Mouse (Mus musculus) midbrain, embryonic 15.5 days (tissue): ENCODE results near the gene Dspp. TPM values are rescaled to one million over a fixed set of nuclear protein-coding genes. Genes with fewer than 3 reads are reported as not detected.

Experiments used
- ATAC-seq: fragments of 200-750 bp; cut with Nextera tagmentation; replicated peaks from 2 replicates; pipeline ENCODE4 v1.8.0; 2017; ENCODE audit warnings: moderate TSS enrichment
- H3K27ac ChIP-seq: fragments of 300-500 bp; sonication (generic); 2 replicates; pipeline ENCODE4 v1.5.1; 2015; ENCODE audit warnings: mild to moderate bottlenecking, inconsistent platforms
- H3K27me3 ChIP-seq: fragments of 300-500 bp; sonication (generic); replicated peaks from 2 replicates; pipeline ENCODE4 v1.6.1; 2015; ENCODE audit warnings: inconsistent platforms
- H3K36me3 ChIP-seq: fragments of 300-500 bp; sonication (generic); replicated peaks from 2 replicates; pipeline ENCODE4 v1.6.1; 2015; ENCODE audit warnings: inconsistent platforms
- H3K4me1 ChIP-seq: fragments of 300-500 bp; sonication (generic); 2 replicates; pipeline ENCODE4 v1.6.1; 2015; ENCODE audit warnings: inconsistent platforms
- H3K4me2 ChIP-seq: fragments of 300-500 bp; sonication (generic); 2 replicates; pipeline ENCODE4 v1.6.1; 2015; ENCODE audit warnings: inconsistent platforms, mild to moderate bottlenecking, moderate library complexity
- H3K4me3 ChIP-seq: fragments of 300-500 bp; sonication (generic); 2 replicates; pipeline ENCODE4 v1.5.1; 2015; ENCODE audit warnings: mild to moderate bottlenecking, inconsistent platforms
- H3K9ac ChIP-seq: fragments of 300-500 bp; sonication (generic); 2 replicates; pipeline ENCODE4 v1.6.1; 2015; ENCODE audit warnings: mild to moderate bottlenecking, inconsistent platforms
- H3K9me3 ChIP-seq: fragments of 300-500 bp; sonication (generic); 2 replicates; pipeline ENCODE4 v1.6.1; 2016; ENCODE audit warnings: inconsistent platforms
- WGBS: fragments of 180-500 bp; shearing (Covaris S2); methylation state at CpG from one replicate; pipeline ENCODE4 v1.1.7; 2015; ENCODE audit warnings: mixed read lengths; 5-methylcytosine and 5-hydroxymethylcytosine counted together
- polyA plus RNA-seq: library from polyadenylated mRNA; unstranded; fragments of >200 nt; fragmentation: Nextera tagmentation; extraction: Ambion mirVana; gene quantifications from 2 replicates; pipeline ENCODE4 v1.2.1, GENCODE M21; 2015

Dspp gene
- polyA plus RNA-seq, 1 experiment from 2014 or later = not detected

- Histone ChIP-seq H3K9ac (no peak overlapping the region), H3K4me3 (no peak overlapping the region), H3K4me2 (no peak overlapping the region), H3K27me3 (no peaks in the 10 kb centered on the region), H3K36me3 (no peaks in the 10 kb centered on the region), H3K4me1 (no peaks in the 10 kb centered on the region), H3K9me3 (no peaks in the 10 kb centered on the region), H3K27ac (no peak overlapping the region)
- no peak for ATAC-seq
- WGBS = 94% methylated on average over 6 of the region's 6 CpGs
Measured at GRCm38 (mm10) chr5:104150196-104150595, 20.3 kb upstream of the Dspp start.

DNA sequence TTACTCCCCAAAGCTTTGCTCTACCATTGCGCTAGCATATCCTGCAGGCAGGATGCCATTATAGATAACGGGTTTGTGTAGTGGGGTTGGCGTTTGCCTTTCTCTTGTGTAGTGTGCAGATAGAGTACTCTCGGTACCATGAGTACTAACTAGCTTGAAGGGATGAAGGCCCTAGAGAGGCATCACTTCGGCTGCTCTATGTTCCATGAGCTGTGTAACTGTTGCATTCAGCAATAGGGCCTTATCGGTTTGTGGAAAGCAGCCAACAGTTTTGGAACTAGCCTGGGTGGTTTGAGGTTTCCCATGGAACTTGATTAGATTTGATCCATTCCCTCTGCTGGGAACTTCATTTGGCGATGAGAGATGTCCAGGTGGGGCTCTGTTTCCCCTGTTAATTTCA is 12.8 kb upstream of the Dspp start:
- H3K4me1 ChIP-seq = no peaks in the 10 kb centered on the region
- no peak overlapping the region for H3K27ac ChIP-seq
- no peak overlapping the region for H3K4me3 ChIP-seq
- WGBS = 92% methylated on average over 7 of the region's 7 CpGs
- ATAC-seq = no peak
- H3K9me3 ChIP-seq = no peaks in the 10 kb centered on the region
- H3K9ac ChIP-seq = no peak overlapping the region
- H3K36me3 ChIP-seq = no peaks in the 10 kb centered on the region
- no peak overlapping the region for H3K4me2 ChIP-seq
- no peaks in the 10 kb centered on the region for H3K27me3 ChIP-seq

DNA sequence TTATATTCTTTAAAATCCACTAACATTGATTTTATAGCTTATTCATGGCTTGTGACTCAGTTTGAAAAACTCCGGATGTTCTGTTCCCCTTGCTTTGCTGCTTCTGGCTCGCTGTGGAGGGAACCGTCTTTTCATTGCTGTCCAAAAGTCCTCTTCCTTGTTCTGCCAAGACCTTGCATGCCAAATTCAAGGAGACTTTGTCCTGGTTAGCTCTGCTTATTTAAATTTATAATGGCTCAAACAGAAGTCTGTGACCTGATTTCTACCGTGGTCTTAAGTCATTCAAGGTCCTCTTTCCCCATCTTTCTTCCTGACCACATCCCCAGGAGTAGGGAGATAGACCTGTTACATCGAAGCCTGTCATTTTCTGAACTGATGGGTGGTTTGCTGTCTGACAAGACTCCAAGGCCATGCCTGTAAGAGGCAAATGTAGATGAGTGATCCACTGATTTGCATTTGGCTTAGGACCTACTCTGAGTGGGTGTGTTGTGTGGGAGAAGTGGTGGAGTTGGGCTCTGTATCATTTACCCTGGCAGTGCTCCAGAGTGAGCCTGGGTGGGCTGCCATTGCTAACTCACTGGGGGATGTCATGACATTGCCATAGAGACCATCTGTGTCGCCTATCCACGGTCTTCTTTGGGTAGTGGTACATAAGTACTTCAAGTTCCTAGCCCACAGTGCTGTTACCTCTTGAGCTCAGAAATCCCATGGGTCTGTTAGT is 12.0 kb upstream of the Dspp start:
- no peaks in the 10 kb centered on the region for H3K27me3 ChIP-seq
- H3K36me3 ChIP-seq = no peaks in the 10 kb centered on the region
- no peaks in the 10 kb centered on the region for H3K9me3 ChIP-seq
- H3K4me1 ChIP-seq = no peaks in the 10 kb centered on the region
- H3K4me3 ChIP-seq = no peak overlapping the region
- H3K27ac ChIP-seq = no peak overlapping the region
- 82% methylated on average over 7 of the region's 7 CpGs for WGBS
- H3K9ac ChIP-seq = no peak overlapping the region
- H3K4me2 ChIP-seq = no peak overlapping the region
- no peak; the same call in 1 of the 2 replicates for ATAC-seq

- Histone ChIP-seq H3K27me3 (no peaks in the 10 kb centered on the region), H3K4me3 (no peak overlapping the region), H3K4me1 (no peaks in the 10 kb centered on the region), H3K9me3 (no peaks in the 10 kb centered on the region), H3K4me2 (no peak overlapping the region), H3K27ac (no peak overlapping the region), H3K9ac (no peak overlapping the region), H3K36me3 (no peaks in the 10 kb centered on the region)
- 85% methylated on average over 3 of the region's 3 CpGs for WGBS
- no peak for ATAC-seq
Measured at GRCm38 (mm10) chr5:104160581-104160980, 9.9 kb upstream of the Dspp start.

DNA sequence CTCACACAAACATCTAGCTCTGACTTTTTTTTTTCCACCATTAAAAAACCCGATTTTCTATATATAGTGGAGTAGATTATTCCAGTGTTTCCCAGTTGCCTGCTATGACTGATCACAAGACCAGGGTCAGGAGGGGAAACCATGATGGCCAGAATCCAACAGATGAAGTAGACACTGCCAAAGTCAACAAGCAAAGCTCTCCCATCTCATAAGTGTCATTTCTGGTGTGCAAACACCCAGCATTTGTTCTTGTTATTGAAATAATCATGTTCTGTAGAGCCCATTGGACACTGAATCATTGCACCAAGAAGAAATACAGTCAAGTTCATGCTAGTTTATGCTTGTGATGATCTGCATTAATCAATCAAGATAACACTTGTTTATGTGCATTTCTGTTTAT is 9.1 kb upstream of the Dspp start:
- no peak overlapping the region for H3K4me2 ChIP-seq
- no peaks in the 10 kb centered on the region for H3K9me3 ChIP-seq
- H3K27ac ChIP-seq = no peak overlapping the region
- no peaks in the 10 kb centered on the region for H3K27me3 ChIP-seq
- H3K36me3 ChIP-seq = no peaks in the 10 kb centered on the region
- H3K9ac ChIP-seq = no peak overlapping the region
- ATAC-seq = no peak
- H3K4me1 ChIP-seq = no peaks in the 10 kb centered on the region
- WGBS = 78% methylated on average over 1 of the region's 1 CpGs
- no peak overlapping the region for H3K4me3 ChIP-seq

- WGBS = 88% methylated on average over 4 of the region's 4 CpGs
- H3K4me2 ChIP-seq = no peak overlapping the region
- no peak for ATAC-seq
- no peaks in the 10 kb centered on the region for H3K9me3 ChIP-seq
- H3K4me1 ChIP-seq = no peaks in the 10 kb centered on the region
- no peak overlapping the region for H3K9ac ChIP-seq
- no peak overlapping the region for H3K27ac ChIP-seq
- no peaks in the 10 kb centered on the region for H3K36me3 ChIP-seq
- no peak overlapping the region for H3K4me3 ChIP-seq
- no peaks in the 10 kb centered on the region for H3K27me3 ChIP-seq
Measured at GRCm38 (mm10) chr5:104163536-104163935, 7.0 kb upstream of the Dspp start.

DNA sequence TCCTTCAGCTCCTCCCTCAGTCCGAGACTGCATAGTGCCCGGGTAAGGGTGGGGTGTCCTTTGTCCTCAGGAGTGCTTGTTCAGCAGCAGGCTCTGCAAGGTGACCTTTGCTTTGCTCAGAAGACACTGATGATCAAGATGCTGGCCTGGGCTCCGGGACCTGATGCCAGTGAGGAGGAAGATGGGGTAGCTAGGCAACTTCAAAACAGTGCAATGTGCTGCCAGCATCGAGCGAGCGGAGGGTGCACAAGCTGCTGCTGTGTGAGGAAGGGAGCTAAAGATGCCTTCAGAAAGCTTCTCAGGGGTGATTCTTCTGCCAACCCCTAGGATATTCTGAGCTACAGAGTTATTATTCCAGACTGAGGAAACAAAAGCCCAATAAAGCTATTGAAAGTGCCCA is 2.6 kb downstream of the Dspp start:
- Histone ChIP-seq H3K4me2 (no peak overlapping the region), H3K27me3 (no peaks in the 10 kb centered on the region), H3K4me1 (no peaks in the 10 kb centered on the region), H3K9me3 (no peaks in the 10 kb centered on the region), H3K36me3 (no peaks in the 10 kb centered on the region), H3K27ac (no peak overlapping the region), H3K9ac (no peak overlapping the region), H3K4me3 (no peak overlapping the region)
- 70% methylated on average over 6 of the region's 6 CpGs for WGBS
- no peak for ATAC-seq

DNA sequence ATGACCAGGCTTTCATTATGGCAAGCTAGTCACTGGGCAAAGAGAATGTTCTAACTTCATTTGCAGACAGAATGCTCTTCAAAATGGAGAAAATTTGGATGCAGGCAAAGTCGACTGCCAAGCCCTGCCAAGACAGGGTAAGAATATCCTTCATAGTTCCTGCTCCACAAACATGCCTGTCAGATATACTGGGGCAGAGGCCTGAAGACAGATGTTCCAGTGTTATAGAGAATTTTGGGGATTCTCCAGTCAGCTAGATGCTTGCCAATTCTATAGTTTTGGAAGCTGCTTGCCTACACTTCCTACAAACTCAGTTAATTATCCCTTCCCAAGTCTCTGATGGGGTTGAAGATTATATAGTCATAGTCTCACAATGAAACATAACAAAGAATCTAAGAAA is 13.2 kb downstream of the Dspp start:
- ATAC-seq = no peak
- no peaks in the 10 kb centered on the region for H3K4me1 ChIP-seq
- H3K9me3 ChIP-seq = no peaks in the 10 kb centered on the region
- no peak overlapping the region for H3K4me3 ChIP-seq
- whole genome bisulfite sequencing = 94% methylated on average over 1 of the region's 1 CpGs
- H3K36me3 ChIP-seq = no peaks in the 10 kb centered on the region
- no peak overlapping the region for H3K9ac ChIP-seq
- H3K4me2 ChIP-seq = no peak overlapping the region
- H3K27ac ChIP-seq = no peak overlapping the region
- no peaks in the 10 kb centered on the region for H3K27me3 ChIP-seq

- Histone ChIP-seq H3K9me3 (no peaks in the 10 kb centered on the region), H3K4me2 (no peak overlapping the region), H3K4me1 (no peaks in the 10 kb centered on the region), H3K36me3 (no peaks in the 10 kb centered on the region), H3K27me3 (no peaks in the 10 kb centered on the region), H3K9ac (no peak overlapping the region), H3K27ac (no peak overlapping the region), H3K4me3 (no peak overlapping the region)
- 70% methylated on average over 3 of the region's 3 CpGs for WGBS
- no peak for ATAC-seq
Measured at GRCm38 (mm10) chr5:104187281-104187680, 16.8 kb downstream of the Dspp start.

- Histone ChIP-seq H3K4me1 (no peaks in the 10 kb centered on the region), H3K9ac (no peak overlapping the region), H3K36me3 (no peaks in the 10 kb centered on the region), H3K4me2 (no peak overlapping the region), H3K9me3 (no peaks in the 10 kb centered on the region), H3K4me3 (no peak overlapping the region), H3K27me3 (no peaks in the 10 kb centered on the region), H3K27ac (no peak overlapping the region)
- WGBS = 90% methylated on average over 1 of the region's 1 CpGs
- no peak for ATAC-seq
Measured at GRCm38 (mm10) chr5:104195086-104195485, 24.6 kb downstream of the Dspp start.

DNA sequence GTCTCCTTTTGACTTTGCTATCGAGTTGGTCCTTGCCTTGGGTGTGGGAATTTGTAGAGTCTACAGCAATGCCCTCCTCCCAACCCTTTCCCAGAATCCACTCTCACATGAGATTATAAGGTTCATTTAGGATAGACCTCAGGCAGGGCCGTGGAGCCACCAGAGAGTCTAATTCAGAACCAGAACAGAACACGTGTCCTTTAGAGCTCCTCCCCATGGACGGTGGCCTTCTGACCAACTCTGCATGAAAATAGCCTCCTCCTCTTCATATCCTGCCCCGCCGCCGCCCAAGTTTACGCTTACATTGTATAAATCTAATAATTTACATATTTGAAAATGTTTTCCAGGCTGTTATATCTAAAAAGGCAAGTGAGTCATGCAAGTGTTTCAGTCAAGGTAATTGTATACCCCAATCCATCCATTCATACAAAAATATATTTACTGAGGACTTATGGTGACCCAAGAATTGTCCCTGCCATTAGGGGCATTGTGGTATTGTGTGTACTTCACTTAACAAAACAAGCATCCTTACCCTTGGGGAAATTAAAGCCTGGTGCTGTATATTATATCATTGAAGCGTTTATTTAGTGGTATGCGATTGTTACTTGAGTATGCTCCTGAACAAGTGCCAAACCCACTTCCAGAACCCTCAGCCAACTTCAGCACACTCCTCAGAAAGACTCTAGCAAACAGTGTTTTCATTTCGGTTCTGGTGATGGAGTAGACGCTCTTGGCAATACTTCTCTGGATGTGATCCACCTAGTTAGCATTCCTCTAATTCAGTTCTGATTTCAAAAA is 30.8 kb downstream of the Dspp start:
- Histone ChIP-seq H3K9me3 (no peaks in the 10 kb centered on the region), H3K27me3 (no peaks in the 10 kb centered on the region), H3K4me2 (no peak overlapping the region), H3K27ac (no peak overlapping the region), H3K4me1 (no peaks in the 10 kb centered on the region), H3K36me3 (no peaks in the 10 kb centered on the region), H3K9ac (no peak overlapping the region), H3K4me3 (no peak overlapping the region)
- ATAC-seq = no peak
- WGBS = 94% methylated on average over 12 of the region's 12 CpGs

GRCm38 (mm10) chr5:104202351-104202750 is 31.8 kb downstream of the Dspp start, which contains the start of gene Dmp1:
Gene Dmp1 (plus strand): TSS chr5:104202613.
- Histone ChIP-seq H3K4me2 (no peak within 1 kb of the TSS), H3K27ac (no peak within 1 kb of the TSS), H3K9me3 (no peaks in the 10 kb centered on the region), H3K36me3 (no peaks in the 10 kb centered on the region), H3K4me1 (no peaks in the 10 kb centered on the region), H3K27me3 (no peaks in the 10 kb centered on the region), H3K9ac (no peak within 1 kb of the TSS), H3K4me3 (no peak within 1 kb of the TSS)
- no peak for ATAC-seq
- 82% methylated on average over 5 of the region's 5 CpGs for WGBS

- no peak overlapping the region for H3K9ac ChIP-seq
- 84% methylated on average over 11 of the region's 11 CpGs for WGBS
- no peaks in the 10 kb centered on the region for H3K9me3 ChIP-seq
- no peak overlapping the region for H3K4me3 ChIP-seq
- H3K36me3 ChIP-seq = no peaks in the 10 kb centered on the region
- H3K4me2 ChIP-seq = no peak overlapping the region
- H3K27me3 ChIP-seq = no peaks in the 10 kb centered on the region
- no peaks in the 10 kb centered on the region for H3K4me1 ChIP-seq
- no peak overlapping the region for H3K27ac ChIP-seq
- ATAC-seq = no peak
Measured at GRCm38 (mm10) chr5:104212531-104212930, 42.0 kb downstream of the Dspp start.
